Mouse (Mus musculus): ENCODE measurements around the gene Gpr15.
A peak's percentile ranks its signal among the peaks of the same experiment; 100 is the strongest.

The Gpr15 gene

DNA sequence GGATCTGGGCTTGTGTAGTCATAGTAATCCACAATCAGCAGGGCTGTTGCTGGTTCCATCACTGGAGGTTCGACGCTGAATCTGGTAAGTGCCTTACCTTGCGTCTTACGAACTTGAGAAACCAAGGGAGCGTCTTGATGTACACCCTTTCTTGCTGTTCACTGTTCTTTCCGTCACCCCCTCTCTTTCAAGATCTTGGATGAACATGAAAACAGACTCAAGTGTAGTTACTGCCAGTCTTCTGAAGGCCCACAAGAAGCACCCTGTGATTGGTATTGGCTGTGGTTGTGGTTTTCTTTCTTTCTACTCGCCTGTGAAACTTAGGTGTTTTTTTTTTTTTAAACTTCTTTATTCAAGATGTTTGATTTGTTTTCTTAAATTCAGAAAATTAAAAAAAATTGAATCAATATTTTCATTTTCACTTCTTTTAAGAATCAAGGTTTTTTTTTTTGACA lies at the start of gene Gpr15:
Gene Gpr15, minus strand, starts transcription at position 405 of the 455 bp plus-strand sequence.
- DNase-seq (ENCODE audit: low spot score): no peak

DNA sequence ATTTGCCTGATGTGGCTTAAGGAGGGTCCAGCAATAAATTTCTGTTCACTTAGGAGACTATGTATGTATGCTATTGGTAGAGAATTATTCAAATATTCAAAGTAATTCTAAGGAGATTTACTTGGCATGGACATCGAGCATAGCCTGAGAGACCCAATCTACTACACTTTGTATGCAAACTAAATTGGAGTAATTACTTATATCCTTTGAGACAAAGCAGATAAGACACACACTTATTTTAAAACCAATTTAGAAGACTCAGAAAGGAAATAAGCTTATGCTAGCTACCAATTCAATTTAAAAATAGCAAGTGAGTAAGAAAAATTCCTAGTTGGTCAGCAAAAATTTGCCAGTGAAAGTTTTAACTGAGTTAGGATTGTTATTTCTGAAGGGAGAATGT lies 44.2 kb upstream of the Gpr15 start, which contains the start of gene Olfr172:
Gene Olfr172, minus strand, starts transcription at position 101 of the 400 bp plus-strand sequence.
- DNase-seq (ENCODE audit: low spot score): no peak

DNA sequence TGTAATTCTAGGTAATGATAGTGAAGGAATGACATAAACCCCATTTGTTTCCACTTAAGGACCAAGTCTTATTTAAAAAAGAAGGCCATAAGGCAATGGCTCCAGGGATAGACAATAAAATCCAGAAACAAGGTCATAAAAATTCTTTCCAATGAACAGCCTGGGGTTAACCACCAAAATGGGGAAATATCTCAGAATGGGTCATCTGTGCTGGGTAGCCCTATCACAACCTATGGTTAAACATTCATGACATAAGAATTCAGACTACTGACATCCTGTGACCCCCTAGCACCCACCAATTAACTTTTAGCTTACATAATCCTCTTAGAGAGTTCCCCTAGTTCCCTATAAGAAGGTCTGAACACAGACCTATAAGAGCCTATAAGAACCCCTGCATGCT lies 37.3 kb upstream of the Gpr15 start:
- DNase-seq (ENCODE audit: low spot score): no peak

DNA sequence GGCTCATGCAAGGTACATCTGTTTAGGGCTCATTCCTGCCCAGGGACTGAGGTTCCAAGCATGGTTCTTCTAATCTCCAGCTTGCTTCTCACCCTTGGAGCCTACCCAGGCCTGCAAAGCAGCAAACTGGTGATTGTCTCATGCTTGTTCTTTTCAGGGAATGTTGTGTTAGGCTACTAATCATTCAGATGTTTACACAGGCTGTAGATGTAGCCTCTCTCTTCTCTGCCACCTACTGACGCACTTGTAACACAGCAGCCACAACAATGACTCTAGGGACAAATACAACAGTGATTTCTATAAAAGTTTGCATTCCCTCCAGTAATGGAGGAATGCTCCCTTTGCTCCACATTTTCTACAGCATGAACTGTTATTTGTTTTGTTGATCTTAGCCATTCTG lies 32.4 kb upstream of the Gpr15 start:
- DNase-seq (ENCODE audit: low spot score): peak; percentile 36

DNA sequence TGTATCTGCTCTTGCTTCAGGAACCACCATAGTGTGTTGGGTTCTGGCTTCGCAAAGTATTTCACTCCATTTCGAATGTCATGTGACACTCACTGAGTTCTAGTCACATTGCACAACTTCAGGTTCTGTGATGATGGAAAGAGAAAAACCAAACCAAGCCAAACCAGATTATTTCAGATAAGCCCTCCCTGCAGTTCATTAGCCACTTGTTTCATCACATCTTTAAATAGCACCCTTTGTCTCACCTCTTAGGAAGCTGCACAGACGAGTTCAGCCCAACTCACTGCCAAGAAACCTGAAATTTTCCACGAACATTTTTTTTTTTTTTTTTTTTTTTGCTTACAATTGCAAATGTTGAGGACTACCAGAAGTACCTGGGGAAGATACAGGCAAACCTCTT lies 27.8 kb upstream of the Gpr15 start:
- no peak for DNase-seq (ENCODE audit: low spot score)

DNA sequence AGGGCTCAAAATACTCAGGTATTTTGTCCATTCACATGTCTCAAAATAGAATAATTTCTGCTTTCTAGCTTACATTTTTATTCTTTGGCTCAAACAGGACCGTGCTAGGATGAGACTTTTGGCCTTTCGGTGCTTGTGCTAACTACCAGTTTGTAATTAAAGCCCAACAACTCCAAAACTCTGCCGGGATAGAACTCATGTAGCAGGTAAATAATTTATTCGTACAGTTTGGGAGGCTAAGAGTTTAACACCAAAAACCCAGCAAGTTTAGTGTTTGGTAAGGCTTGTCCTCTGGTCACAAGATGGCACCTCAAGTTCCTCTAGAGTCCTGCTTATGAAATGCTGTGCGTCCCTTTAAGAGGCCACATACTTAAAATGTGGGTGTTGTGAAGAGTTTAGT lies 21.9 kb upstream of the Gpr15 start:
- DNase-seq (ENCODE audit: low spot score): no peak

DNA sequence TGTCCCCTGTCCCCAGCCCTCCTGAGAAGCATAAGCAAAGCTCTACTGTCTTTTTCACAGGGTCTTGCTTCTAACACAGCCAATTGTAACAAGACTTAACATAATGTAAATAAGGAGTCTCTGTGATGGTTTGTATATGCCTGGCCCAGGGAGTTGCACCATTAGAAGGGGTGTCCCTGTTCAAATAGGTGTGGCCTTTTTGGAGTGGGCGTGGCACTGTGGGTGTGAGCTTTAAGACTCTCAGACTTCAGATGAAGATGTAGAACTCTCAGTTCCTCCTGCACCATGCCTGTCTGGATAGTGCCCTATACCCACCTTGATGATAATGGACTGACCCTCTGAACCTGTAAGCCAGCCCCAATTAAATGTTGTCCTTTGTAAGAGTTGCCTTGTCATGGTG lies 19.9 kb upstream of the Gpr15 start:
- no peak for DNase-seq (ENCODE audit: low spot score)

DNA sequence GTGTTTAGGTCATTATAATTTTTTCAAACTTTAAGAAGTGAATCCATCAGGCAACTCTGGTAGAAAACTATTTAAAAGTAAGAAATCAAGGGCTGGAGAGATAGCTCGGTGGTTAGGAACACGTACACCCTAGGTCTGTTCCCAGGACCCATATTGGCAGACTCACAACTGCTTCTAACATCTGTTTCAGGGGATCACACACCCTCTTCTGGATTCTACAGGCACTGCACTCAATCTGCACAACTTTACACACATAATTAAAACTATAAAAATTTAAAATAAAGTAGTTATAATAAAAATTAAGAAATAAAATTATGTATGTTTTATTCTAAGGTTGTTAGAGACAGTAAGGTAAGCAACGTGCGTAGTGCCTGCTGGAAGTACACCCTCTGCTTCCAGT lies 19.3 kb upstream of the Gpr15 start:
- no peak for DNase-seq (ENCODE audit: low spot score)

DNA sequence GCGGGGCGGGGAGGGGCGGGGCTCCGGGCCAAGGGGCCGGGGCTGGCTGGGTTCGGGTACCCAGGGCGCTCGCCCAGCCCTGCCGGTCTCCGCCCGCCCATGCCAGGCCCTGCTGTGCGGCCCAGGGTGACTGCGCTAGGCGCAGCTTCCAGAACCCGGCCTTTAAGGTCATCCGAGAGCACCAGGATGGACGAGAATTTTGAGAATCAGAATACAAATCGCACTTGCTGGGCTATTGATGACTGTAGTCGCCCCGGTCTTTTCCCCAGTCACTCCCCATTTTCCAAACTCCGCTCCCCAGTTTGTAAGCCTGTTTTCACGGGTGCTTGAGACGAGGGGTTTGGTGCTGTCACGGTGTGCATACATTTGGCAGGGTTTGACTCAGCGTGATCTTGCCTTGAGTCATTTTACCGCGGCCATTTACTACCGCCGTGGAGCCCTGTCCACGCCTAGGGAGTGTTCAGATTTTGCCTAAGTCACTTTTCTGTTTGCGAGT lies 9.4 kb upstream of the Gpr15 start:
- DNase-seq (ENCODE audit: low spot score): peak; percentile 45

DNA sequence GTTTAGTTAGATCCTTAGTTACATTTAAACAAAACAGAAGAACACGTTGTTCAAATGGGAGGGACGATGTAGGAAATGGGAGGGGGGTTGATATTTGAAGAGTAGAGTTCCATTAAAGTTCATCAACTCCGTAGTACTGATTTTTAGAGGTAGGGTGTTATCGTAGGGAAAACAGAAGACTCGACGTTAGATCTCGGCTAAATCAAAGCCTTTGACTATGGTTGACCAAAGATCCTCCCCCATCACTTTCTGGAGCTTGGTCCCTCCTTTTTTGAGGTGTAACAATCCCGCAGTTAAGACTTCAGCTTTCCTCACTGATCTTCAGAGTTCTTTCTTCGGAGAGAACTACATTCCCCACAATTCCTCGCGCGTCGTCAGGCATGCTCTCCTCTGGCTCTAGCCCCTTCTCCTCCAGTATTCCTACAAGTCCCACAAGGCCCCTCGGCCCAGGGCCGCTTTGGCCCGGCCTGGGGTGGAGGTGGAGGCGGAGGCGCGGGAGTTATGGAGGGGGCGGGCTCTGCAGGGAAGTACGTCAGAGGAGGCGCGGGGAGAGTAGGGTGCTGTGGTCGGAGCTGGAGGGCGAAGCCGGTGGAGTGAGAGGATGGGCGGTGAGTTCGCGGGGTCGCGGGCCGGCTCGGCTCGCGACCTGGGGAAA lies 8.7 kb upstream of the Gpr15 start, which contains the start of gene Cldnd1:
Gene Cldnd1, plus strand, starts transcription at position 434 of the 655 bp plus-strand sequence.
- DNase-seq (ENCODE audit: low spot score): peak; percentile 97

DNA sequence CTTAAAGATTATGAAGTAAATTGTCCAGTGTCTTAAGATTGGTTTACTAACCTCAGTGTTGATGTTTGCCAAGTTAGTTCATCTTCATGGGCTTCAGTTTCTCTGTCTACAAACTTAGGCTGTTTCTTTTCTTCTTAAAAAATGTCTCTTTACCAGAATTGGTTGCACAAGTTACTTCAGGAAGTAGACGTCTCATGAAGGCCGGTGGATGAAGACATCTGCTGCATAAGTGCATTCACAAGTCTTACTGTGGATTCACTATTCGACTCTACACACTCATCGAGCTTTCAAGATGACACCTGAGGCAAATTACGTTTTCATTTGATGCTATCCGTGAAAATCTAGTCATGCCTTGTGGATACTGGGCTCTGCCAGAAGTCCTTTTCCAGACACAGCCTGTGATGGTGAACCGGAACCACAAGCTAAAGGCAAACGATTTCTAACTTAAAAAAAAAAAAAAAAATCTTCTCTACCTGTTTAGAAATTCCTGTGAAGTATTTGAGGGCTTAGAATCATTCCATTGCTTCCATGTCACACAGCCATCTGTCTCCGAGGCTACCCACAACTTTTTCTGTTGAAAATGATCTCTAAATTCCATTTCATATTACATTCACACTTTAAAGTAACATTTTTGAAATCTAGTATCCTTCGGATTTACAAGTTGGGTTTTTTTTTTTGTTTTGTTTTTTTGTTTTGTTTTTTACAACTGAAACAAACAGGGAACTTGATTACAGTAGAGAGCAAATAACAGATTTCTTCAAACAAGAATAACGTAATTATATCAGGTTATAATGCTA lies 8.0 kb upstream of the Gpr15 start:
- no peak for DNase-seq (ENCODE audit: low spot score)

DNA sequence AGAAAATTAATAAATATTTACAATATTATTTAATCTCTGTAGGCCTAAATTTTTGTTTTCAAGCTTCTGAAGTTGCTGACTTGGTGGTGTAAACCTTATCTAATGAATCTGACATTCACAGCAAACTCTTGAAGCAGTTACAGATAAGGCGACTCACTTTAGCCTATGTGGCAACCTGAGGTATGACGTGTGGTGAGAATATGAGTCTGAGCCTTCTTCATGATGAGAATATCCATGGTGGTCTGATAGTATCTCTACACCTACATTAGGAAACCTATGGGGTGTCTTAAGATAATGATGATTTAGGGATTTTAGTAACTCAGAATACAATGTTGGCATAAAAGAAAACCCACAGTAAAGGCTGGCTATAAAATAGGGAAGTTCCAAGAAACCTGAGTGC lies 3.4 kb upstream of the Gpr15 start:
- no peak for DNase-seq (ENCODE audit: low spot score)

DNA sequence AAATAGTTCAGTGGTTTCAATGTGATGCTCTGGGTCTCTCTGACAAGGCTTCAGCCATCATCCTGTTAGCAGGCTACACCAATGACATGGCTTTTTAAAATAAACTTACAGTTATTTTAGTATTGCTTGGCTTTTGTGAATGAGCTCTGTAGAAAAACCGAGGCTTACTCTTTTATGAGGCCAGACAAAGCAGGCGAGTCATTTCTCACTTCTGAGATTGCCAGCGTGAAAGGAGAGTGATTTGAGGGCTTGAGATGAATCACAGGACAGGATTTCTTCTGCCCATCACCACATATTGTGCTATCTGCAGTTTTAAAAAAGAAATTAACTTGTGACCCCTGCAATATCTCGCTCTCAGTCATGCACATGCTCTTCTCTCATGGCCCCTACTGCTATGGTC lies 3.9 kb downstream of the Gpr15 start:
- no peak for DNase-seq (ENCODE audit: low spot score)

DNA sequence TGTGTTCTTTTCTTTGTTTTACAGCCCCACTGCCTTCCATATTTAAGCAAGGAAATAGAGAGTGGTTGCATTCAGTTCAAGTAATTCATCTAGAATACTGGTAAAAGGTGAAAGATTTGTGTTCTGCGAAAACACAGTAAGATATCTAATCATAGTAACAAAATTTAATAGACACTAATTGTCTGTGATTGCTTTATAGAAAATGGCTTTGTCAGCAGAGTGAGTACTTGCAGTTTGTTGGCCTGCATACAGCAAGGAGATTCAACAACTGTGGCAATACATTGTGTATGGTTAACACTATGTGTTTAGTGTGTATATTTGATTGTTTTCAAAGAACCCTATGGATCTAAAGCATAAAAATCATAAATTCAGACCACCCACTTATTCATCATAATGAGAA lies 5.7 kb downstream of the Gpr15 start:
- DNase-seq (ENCODE audit: low spot score): no peak

DNA sequence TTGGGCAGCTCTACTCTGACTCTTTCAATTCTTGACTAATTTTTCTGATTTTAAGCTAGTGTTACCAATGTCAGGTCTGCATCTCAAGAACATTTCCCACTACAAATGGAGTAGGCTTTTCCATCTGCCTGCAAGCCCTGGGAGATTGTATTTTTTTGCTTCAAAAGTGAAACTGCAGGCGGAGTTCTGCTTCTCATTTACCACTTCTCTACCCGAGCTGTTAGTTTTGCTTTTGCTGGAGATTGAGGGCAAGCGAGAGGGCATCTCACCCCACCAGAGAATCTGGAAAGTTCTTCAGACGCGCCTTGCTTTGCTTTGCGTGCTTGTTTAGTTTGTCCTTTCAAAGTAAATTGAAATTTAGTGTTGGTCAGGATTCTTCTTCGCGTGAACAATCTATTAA lies 6.6 kb downstream of the Gpr15 start:
- no peak for DNase-seq (ENCODE audit: low spot score)

DNA sequence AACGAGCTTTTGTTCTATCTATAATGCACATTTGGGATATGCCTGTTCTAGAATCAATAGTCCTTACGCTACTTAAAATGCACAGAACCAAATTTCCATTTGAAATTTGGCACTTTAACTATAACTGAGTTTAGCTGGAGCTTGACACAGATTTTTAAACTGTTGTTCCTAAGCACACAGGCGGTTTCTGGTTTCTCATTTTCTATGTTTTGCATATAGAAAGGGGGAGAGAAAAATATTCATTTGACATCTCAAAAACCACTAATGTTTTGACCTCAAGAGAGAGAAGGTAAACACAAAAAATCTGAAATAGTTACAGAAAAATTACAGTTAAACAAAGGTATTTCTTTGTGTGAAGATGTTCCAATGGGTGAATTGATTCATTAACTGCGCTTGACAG lies 9.3 kb downstream of the Gpr15 start:
- DNase-seq (ENCODE audit: low spot score): no peak

DNA sequence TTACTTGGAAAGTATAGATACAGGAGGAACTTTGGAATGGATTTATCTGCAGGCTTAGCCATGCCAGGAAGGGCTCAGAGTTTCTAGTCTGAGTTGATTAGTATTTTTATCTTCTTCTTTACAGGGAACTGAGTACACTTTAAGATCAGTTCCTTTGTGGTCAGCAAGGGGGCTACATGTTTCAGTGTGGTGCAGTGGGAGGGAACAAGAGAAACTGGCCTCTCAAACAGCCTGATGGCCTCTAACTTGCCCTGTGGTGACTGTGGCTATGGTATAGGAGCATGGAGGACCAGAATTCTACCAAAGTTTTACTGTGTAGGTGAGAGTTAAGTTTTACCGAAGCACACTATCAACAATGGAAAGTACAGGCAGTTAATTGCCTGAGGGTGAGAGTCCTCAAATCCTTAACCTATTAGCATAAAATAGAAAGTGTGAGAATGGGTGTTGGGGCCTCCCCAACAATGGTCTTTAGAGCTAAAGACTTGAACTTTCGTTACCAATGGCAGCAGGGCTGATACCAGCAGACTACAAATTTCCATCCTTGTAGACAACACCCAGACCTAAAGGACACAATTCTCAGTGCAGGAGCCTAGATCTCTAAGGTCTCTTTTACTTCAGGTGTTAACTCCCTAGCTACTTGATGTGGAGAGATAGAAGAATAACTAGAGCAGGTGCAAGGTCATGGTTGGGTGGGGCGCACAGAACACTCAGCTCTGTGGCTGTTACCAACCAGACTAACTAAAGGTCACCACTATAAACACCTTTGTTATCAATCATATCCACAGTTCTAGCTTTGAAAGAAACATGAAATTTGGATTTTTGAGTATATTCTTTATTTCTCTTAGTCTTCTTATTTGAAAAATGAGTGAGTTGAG lies 10.0 kb downstream of the Gpr15 start:
- no peak for DNase-seq (ENCODE audit: low spot score)

DNA sequence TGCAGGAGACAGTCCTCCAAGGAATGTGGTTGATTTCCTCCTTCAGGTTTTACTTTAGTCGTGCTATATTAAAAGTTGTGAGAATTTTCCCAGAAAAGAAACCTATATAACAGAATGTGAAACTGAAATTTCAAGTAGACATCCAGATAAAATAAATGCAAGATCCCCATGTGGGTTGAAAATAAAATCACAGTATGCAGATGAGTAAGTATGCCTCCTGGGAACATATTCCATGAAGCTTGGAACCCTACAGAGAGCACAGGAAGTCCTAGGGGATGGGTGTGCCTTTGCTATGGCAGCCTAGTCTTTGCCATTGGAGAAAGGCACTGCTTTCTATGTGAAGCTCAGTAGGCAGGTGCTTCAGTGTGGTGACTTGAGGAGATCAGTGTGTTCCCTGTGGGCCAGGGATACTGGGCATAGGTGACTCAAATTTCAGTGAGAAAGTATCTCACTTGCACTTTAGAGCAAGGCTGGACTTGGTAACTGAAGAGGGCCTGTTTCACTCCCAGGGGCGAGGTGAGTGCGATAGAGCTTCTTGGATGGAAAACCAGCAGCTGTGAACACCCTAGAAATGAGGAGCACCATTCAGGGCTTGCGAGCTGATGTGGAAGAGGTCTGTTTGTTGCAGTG lies 11.5 kb downstream of the Gpr15 start:
- DNase-seq (ENCODE audit: low spot score): no peak

DNA sequence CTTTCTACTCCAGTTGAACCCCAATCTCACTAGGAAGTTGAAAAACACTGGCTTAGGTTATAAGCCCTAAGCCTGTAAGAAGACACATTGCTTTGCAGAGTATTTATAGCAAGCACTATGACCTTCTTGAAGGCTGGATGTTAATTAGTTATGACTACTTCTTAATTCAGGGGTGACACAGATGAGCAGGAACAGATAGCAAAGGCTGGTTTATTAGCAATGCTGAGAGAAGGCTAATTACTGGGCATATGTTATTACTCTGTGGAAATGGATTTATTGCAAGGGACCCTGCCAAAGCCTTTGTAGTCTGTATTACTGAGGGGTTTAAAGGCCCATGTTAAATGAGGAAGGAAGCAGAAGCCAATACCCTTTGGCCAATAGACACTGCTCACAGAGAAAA lies 13.9 kb downstream of the Gpr15 start:
- no peak for DNase-seq (ENCODE audit: low spot score)

DNA sequence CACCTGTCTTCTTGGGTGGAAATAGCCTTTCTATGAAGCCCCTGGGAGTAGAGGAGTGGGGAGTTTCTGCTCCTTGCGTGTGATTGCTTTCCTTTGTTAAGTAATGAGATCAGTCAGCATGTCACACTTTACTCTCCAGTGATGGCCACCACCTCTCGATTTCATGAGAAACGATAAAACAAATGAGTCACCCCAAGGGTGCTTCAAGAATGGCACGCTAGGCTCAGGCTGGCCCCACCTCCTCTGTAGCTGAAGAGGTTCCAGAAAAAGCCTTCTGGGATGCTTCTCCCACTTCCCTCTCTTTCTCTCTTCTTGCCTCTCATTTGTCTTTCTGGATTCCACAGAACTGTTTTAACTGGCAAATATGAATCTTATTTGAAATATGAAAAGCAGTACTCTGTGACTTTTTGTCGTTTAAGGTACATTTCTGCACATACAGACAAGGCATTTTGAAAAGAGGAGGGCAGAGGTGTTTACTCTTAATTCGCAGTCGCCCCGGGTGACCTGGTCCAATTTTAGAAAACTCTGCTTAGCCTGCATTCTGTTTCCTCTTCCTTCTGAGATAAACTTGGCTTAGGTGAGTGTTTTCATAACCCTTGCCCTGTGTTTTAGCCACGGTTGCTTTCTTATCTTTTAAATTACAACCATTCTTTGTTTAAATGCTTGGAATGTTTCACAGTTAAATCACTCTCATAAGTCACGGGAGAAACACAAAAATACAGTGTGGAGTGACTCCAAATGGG lies 15.3 kb downstream of the Gpr15 start:
- DNase-seq (ENCODE audit: low spot score): no peak

DNA sequence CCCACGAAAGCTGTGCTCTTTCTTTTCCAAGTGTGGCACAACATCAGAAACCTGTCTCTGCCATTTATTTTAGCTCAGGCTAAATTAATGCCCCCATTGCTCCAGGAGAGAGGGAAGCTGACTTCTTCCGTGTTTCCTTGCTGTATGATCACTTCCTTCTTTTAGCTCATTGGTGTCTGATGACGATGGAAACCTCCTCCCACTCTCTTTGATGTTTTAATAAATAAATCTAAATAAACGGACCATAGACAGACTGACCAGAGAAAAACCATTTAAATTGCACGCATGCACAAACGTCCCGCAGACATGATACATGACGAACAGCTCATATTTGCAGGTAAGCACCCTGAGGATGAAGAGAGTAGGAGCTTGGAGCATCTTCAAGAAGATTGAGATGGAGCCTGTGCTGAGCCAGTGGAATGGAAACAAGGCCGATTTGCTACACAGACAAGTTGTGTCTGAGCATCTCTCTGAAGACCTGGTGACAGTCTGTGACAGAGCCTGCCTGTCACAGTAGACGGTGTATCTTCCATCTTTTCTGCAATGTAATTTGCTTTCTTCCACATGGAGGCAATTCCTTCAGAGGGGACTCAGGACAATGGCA lies 16.4 kb downstream of the Gpr15 start:
- DNase-seq (ENCODE audit: low spot score): no peak

Measured in embryo, embryonic 10.5 days (tissue).